Mouse (Mus musculus) cerebellum, adult 2 months (tissue): Measurements from ENCODE around the gene Prrc2b. TPM values are rescaled to one million over a fixed set of nuclear protein-coding genes. Genes with fewer than 3 reads are reported as not detected.

Experiments used
- DNase-seq, 2 experiments: peaks; one replicate each; pipeline ENCODE4 v3.0.0; 2021
- H3K27ac ChIP-seq: fragments of 200-500 bp; 2 replicates; pipeline ENCODE4 v1.5.1; 2012; ENCODE audit warnings: low read length, control low read depth, inconsistent platforms; ENCODE audit not compliant: insufficient read depth
- H3K27me3 ChIP-seq: fragments of 200-500 bp; 2 replicates; pipeline ENCODE4 v1.6.1; 2012; ENCODE audit warnings: inconsistent platforms, mild to moderate bottlenecking, low read length, moderate library complexity; ENCODE audit not compliant: control insufficient read depth, insufficient read depth
- H3K4me1 ChIP-seq: fragments of 200-500 bp; 2 replicates; pipeline ENCODE4 v1.6.1; 2011; ENCODE audit warnings: low read length; ENCODE audit not compliant: control insufficient read depth, insufficient read depth
- H3K4me3 ChIP-seq: fragments of 200-500 bp; replicated peaks from 2 replicates; pipeline ENCODE3; 2011; ENCODE audit warnings: mild to moderate bottlenecking, low read depth, low read length, control low read depth; ENCODE audit not compliant: insufficient read depth
- CTCF ChIP-seq: fragments of 200-500 bp; IDR thresholded peaks from 2 replicates; pipeline ENCODE4 v1.5.1; 2011; ENCODE audit warnings: low read depth, mild to moderate bottlenecking, control low read depth, low read length, moderate library complexity, borderline replicate concordance; ENCODE audit not compliant: insufficient read depth
- POLR2A ChIP-seq: fragments of 200-500 bp; IDR thresholded peaks from 2 replicates; pipeline ENCODE4 v1.6.1; 2011; ENCODE audit warnings: low read length, control low read depth, borderline replicate concordance; ENCODE audit not compliant: insufficient read depth
- WGBS: fragments of 180-500 bp; shearing (Covaris S2); methylation state at CpG from one replicate; pipeline ENCODE4 v1.1.7; 2018; 5-methylcytosine and 5-hydroxymethylcytosine counted together
- polyA plus RNA-seq: library from polyadenylated mRNA; depleted of rRNA; stranded (reverse); fragments of >200 nt; gene quantifications from 2 replicates; pipeline ENCODE4 v1.2.3, GENCODE M21; 2012

The Prrc2b gene
- polyA plus RNA-seq, 1 experiment, result 88.9 TPM

GRCm38 (mm10) chr2:32165040-32165800, 14.3 kb downstream of the Prrc2b start:
- Histone ChIP-seq H3K27ac (no peak overlapping the region), H3K4me1 (peaks cover 54% of the 10 kb centered on the region), H3K27me3 (no peaks in the 10 kb centered on the region), H3K4me3 (no peak overlapping the region)
- 61% methylated on average over 11 of the region's 11 CpGs for WGBS
- TF ChIP-seq POLR2A (no peak), CTCF (no peak)
- DNase-seq, result peak in 1 of 2 experiments; percentile 36

DNA sequence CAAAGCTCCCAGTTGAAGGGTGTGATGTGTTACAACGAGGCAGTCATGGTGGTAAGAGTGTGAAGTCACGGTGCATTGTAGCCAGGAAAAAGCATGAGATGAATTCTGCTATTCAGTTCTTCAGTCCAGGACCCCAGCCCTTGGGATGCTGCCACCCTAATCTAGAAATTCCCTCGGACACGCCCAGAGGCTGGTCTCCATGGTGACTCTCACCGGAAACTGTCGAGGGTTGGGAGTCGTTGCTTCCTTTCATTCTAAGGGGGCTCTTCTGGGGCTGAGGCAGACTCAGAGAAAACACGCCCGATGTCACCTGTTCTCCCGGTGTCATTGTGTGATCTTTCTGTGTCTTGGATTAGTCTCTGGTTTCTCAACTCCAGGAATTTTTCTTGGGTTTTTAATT, 15.7 kb downstream of the Prrc2b start:
- TF ChIP-seq POLR2A (no peak), CTCF (no peak)
- no peak for DNase-seq
- H3K4me3 ChIP-seq, result no peak overlapping the region
- H3K27ac ChIP-seq, result peak overlapping the region; percentile 85; the same call in 1 of the 2 replicates
- H3K27me3 ChIP-seq, result no peaks in the 10 kb centered on the region
- peaks cover 57% of the 10 kb centered on the region for H3K4me1 ChIP-seq
- WGBS, result 25% methylated on average over 10 of the region's 10 CpGs

DNA sequence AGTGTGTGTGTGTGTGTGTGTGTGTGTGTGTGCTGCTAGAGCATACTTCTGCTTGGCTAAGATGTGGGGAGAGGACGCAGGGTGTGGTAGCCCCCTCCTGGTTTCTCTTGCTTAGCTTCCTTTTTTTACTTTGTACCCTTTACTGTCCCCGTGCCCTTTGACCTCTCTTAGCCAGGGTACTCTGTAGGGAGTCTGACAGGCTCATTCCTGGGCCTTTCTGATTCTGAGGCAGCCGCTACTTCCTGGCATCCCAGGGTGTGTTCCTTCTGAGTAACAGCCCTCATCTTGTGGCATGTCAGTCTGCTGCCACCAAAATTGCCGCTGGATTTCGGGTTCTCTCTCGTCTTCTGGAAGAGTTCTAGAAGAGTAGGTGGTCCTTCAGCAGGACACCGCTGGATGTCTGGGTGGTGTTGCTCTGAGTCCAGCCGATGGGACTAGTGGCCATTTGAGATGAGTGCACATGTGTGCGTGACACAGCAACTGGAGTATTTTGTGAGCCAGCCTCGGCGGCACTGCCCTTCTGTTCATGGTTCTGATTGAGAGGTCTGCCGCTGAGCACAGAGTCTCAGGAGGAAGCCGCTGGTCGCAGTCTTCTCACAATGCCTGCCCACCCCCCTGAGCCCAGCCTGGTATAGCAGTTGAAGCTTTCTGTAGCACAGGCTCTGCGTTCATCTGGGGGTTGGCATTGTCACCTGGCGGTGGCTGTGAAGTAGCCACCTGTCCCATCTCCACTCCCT, 16.3 kb downstream of the Prrc2b start:
- peaks cover 60% of the 10 kb centered on the region for H3K4me1 ChIP-seq
- WGBS, result 8% methylated on average over 16 of the region's 16 CpGs

GRCm38 (mm10) chr2:32167819-32168218, 16.9 kb downstream of the Prrc2b start:
- WGBS, result 7% methylated on average over 7 of the region's 7 CpGs
- H3K4me3 ChIP-seq, result no peak overlapping the region
- peaks cover 59% of the 10 kb centered on the region for H3K4me1 ChIP-seq

More for the DNA sequence above, 16.3 kb downstream of the Prrc2b start:
- no peak for TF ChIP-seq POLR2A
- TF ChIP-seq CTCF, result 0 out of 2 replicates have a peak, but pooled peaks have one; percentile 5
- H3K27ac ChIP-seq, result peak overlapping the region; percentile 85
- no peaks in the 10 kb centered on the region for H3K27me3 ChIP-seq
- H3K4me3 ChIP-seq, result no peak overlapping the region
- DNase-seq, result peak in 1 of 2 experiments; percentile 53

DNA sequence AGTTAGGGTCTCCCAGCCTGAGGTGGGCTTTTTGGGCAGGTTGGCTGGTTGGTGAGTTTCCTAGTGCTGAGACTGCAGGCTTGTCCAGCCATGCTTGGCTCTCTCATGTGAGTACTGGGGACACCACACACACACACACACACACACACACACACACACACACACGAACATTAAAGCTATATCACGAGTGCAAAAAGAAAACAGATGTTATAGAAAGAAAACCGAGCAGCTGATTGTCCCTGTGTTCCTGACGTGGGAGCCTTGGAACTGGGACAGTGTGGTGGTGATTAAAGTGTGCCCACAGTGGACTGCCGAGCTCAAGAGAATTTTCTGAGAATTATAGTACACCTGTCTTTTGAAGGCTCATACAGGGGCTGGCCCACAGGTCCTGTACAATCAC, 18.4 kb downstream of the Prrc2b start:
- Histone ChIP-seq H3K27ac (0 out of 2 replicates have a peak overlapping the region, but pooled peaks have one; percentile 17), H3K4me1 (peaks cover 62% of the 10 kb centered on the region), H3K4me3 (no peak overlapping the region), H3K27me3 (no peaks in the 10 kb centered on the region)
- WGBS, result 22% methylated on average over 5 of the region's 5 CpGs
- DNase-seq, result no peak
- no peak for TF ChIP-seq CTCF
- TF ChIP-seq POLR2A, result no peak

More at GRCm38 (mm10) chr2:32167819-32168218, 16.9 kb downstream of the Prrc2b start:
- no peaks in the 10 kb centered on the region for H3K27me3 ChIP-seq
- no peak for TF ChIP-seq CTCF
- TF ChIP-seq POLR2A, result no peak
- DNase-seq, result peak; percentile 52 to 64
- H3K27ac ChIP-seq, result peak overlapping the region; percentile 85

GRCm38 (mm10) chr2:32170010-32170409, 19.1 kb downstream of the Prrc2b start:
- H3K4me3 ChIP-seq, result no peak overlapping the region
- TF ChIP-seq CTCF (no peak), POLR2A (no peak)
- H3K4me1 ChIP-seq, result peaks cover 63% of the 10 kb centered on the region
- 62% methylated on average over 8 of the region's 8 CpGs for WGBS
- no peak for DNase-seq
- no peak overlapping the region for H3K27ac ChIP-seq
- H3K27me3 ChIP-seq, result no peaks in the 10 kb centered on the region

DNA sequence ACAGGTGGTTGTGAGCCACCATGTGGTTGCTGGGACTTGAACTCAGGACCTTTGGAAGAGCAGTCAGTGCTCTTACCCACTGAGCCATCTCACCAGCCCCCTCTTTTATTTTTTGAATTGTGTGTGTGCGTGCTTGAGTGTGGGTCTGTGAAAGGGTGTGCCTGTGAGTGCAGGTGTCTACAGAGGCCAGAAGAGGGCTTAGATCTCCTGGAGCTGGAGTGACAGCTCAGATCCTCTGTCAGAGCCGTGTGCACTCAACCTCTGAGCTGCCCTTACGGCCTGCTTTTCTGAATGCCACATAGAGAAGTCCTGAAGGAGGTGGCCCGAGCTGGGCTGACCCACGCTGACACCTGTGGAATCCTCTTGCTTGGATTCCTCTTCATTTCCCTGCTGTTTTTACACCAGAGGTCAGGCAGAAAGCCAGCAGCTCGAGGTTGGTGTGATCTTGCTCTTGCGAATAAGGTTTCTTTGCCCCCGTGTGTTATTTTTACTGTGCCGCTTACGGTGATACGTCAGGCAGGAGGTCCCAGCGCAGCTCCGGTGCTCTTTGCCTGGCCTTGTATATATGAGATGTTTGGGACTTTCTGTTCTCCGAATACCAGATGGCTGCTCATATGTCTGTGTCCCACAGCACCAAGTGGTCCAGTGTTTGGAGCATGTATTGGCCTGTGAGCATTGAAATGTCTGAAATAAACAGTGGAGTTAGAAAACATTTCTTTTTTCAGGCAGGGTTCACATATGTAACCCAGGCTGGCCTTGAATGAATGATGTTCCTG, 21.0 kb downstream of the Prrc2b start:
- peak in 1 of 2 experiments; percentile 53 for DNase-seq
- Histone ChIP-seq H3K4me1 (peaks cover 68% of the 10 kb centered on the region), H3K27me3 (no peaks in the 10 kb centered on the region), H3K4me3 (no peak overlapping the region), H3K27ac (no peak overlapping the region)
- 20% methylated on average over 14 of the region's 14 CpGs for WGBS
- TF ChIP-seq POLR2A, result no peak
- TF ChIP-seq CTCF, result no peak
